Comparison of ENCODE assay signal across 8 mouse cellular contexts in the genomic region with DNA sequence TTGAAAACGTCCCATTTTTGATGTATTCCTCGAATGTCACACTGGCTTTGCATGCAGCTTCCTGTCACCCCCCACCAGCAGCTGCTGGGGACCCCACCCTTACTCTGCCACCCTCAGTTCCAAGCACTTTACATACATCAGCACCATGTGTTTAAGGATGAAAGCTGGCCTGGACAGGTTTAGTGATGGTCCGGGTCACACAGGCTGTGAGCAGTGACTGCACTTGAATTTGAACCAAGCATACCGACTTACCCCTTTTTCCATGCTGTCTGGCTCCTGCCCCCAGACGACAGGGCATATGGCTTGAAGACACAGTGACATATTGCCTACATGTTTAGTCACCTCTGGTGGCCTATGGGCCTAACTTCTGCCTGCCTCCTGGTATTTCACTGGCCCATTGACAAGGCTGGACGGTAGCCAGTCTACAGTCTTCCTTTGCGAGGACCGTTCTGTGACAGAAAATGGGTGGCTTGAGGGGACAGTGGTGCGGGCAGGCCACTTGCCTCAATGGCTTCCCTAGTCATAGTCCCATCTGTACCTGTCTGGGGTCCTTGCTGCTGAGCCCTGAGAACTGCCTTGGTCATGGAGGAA. TPM values are rescaled to one million over a fixed set of nuclear protein-coding genes. Genes with fewer than 3 reads are reported as not detected.
DNase-seq lines count a peak whose midpoint lies in the region; ATAC-seq and TF ChIP-seq lines count a peak whose summit lies in the region.

No protein-coding gene starts in this region.

- DNase-seq in kidney, postnatal 4 days: no peak
- DNase-seq in hindbrain, embryonic 14.5 days (ENCODE audit: low spot score): no peak
- DNase-seq in midbrain, postnatal 0 days (ENCODE audit: low spot score): no peak
- DNase-seq in embryo, embryonic 10 days (ENCODE audit: low spot score): no peak
- no peak for DNase-seq in ovary, adult 18-20 months (ENCODE audit: low spot score)
- DNase-seq in lung, postnatal 14 days: no peak

- H3K27me3 ChIP-seq in kidney, embryonic 15.5 days: no peaks in the 10 kb centered on the region
- no peaks in the 10 kb centered on the region for H3K27me3 ChIP-seq in embryonic facial prominence, embryonic 13.5 days
- no peaks in the 10 kb centered on the region for H3K27me3 ChIP-seq in hindbrain, embryonic 14.5 days (ENCODE audit: control insufficient read depth, insufficient read depth, low read length)
- H3K27me3 ChIP-seq in midbrain, postnatal 0 days (ENCODE audit: insufficient read depth, low read length): no peaks in the 10 kb centered on the region

- H3K4me2 ChIP-seq in kidney, embryonic 15.5 days: peak overlapping the region; percentile 90
- H3K4me2 ChIP-seq in embryonic facial prominence, embryonic 13.5 days: peak overlapping the region; percentile 90
- peak overlapping the region; percentile 88 for H3K4me2 ChIP-seq in hindbrain, embryonic 14.5 days (replicated peaks)
- peak overlapping the region; percentile 87 for H3K4me2 ChIP-seq in midbrain, postnatal 0 days (ENCODE audit: low read depth, low read length, poor library complexity, severe bottlenecking)

- H3K4me3 ChIP-seq in kidney, embryonic 15.5 days (replicated peaks): peak overlapping the region; percentile 56
- H3K4me3 ChIP-seq in embryonic facial prominence, embryonic 13.5 days: no peak overlapping the region
- H3K4me3 ChIP-seq in hindbrain, embryonic 14.5 days (replicated peaks; ENCODE audit: low read length): peak overlapping the region; percentile 55; the same call in 1 of the 2 replicates
- peak overlapping the region; percentile 46; the same call in 1 of the 2 replicates for H3K4me3 ChIP-seq in midbrain, postnatal 0 days (ENCODE audit: low read depth, low read length)

- H3K36me3 ChIP-seq in kidney, embryonic 15.5 days: peaks cover 28% of the 10 kb centered on the region
- peaks cover 26% of the 10 kb centered on the region for H3K36me3 ChIP-seq in embryonic facial prominence, embryonic 13.5 days
- peaks cover 33% of the 10 kb centered on the region for H3K36me3 ChIP-seq in hindbrain, embryonic 14.5 days (replicated peaks; ENCODE audit: control insufficient read depth, insufficient read depth)
- peaks cover 13% of the 10 kb centered on the region for H3K36me3 ChIP-seq in midbrain, postnatal 0 days (ENCODE audit: insufficient read depth, low read length)

- H3K27ac ChIP-seq in kidney, embryonic 15.5 days: peak overlapping the region; percentile 99; the same call in 1 of the 2 replicates
- H3K27ac ChIP-seq in embryonic facial prominence, embryonic 13.5 days: no peak overlapping the region
- no peak overlapping the region for H3K27ac ChIP-seq in hindbrain, embryonic 14.5 days
- peak overlapping the region; percentile 91; the same call in 1 of the 2 replicates for H3K27ac ChIP-seq in midbrain, postnatal 0 days (ENCODE audit: low read depth, low read length)

- peaks cover 44% of the 10 kb centered on the region for H3K4me1 ChIP-seq in kidney, embryonic 15.5 days
- peaks cover 42% of the 10 kb centered on the region for H3K4me1 ChIP-seq in embryonic facial prominence, embryonic 13.5 days
- peaks cover 16% of the 10 kb centered on the region for H3K4me1 ChIP-seq in hindbrain, embryonic 14.5 days (replicated peaks; ENCODE audit: control insufficient read depth, insufficient read depth, low read length)
- 0 out of 2 replicates have a peak, but pooled peaks cover 3% of the 10 kb centered on the region for H3K4me1 ChIP-seq in midbrain, postnatal 0 days (ENCODE audit: insufficient read depth, low read length)

- H3K9ac ChIP-seq in kidney, embryonic 15.5 days: peak overlapping the region; percentile 81; the same call in 1 of the 2 replicates
- H3K9ac ChIP-seq in embryonic facial prominence, embryonic 13.5 days: peak overlapping the region; percentile 85
- H3K9ac ChIP-seq in hindbrain, embryonic 14.5 days: peak overlapping the region; percentile 71; the same call in 1 of the 2 replicates
- H3K9ac ChIP-seq in midbrain, postnatal 0 days (replicated peaks; ENCODE audit: low read length, poor library complexity, severe bottlenecking): peak overlapping the region; percentile 59; the same call in 1 of the 2 replicates

- H3K9me3 ChIP-seq in kidney, embryonic 15.5 days (replicated peaks): no peaks in the 10 kb centered on the region
- H3K9me3 ChIP-seq in embryonic facial prominence, embryonic 13.5 days: no peaks in the 10 kb centered on the region
- H3K9me3 ChIP-seq in hindbrain, embryonic 14.5 days (ENCODE audit: control insufficient read depth, low read length): no peaks in the 10 kb centered on the region
- H3K9me3 ChIP-seq in midbrain, postnatal 0 days (ENCODE audit: low read length): no peaks in the 10 kb centered on the region

- no peak for TF ChIP-seq CTCF in midbrain, postnatal 0 days (IDR thresholded peaks at IDR 0.05)

- 83% methylated on average over 9 of the region's 9 CpGs for WGBS in kidney, embryonic 15.5 days
- 82% methylated on average over 9 of the region's 9 CpGs for WGBS in embryonic facial prominence, embryonic 13.5 days
- 85% methylated on average over 9 of the region's 9 CpGs for WGBS in hindbrain, embryonic 14.5 days
- 87% methylated on average over 9 of the region's 9 CpGs for WGBS in midbrain, postnatal 0 days

- no peak for ATAC-seq in kidney, embryonic 15.5 days (replicated peaks; ENCODE audit: low FRiP score)
- no peak for ATAC-seq in embryonic facial prominence, embryonic 13.5 days (ENCODE audit: insufficient number of reproducible peaks, insufficient read depth, low FRiP score, low TSS enrichment, low read depth)
- ATAC-seq in hindbrain, embryonic 14.5 days (ENCODE audit: low FRiP score): no peak
- ATAC-seq in midbrain, postnatal 0 days (ENCODE audit: low FRiP score): no peak

RNA-seq across cellular contexts. Expression of gene Lrsam1, which starts 6.7 kb away (rescaled TPM):
- 11.2 and 12.2 TPM in 2 replicates for polyA plus RNA-seq in kidney, embryonic 15.5 days (2015; fragmentation: Nextera tagmentation; extraction: Ambion mirVana)
- 13.4 and 13.6 TPM in 2 replicates for polyA plus RNA-seq in embryonic facial prominence, embryonic 13.5 days (2015; fragmentation: Nextera tagmentation; extraction: Ambion mirVana)
- polyA plus RNA-seq in hindbrain, embryonic 14.5 days (2014; fragmentation: Nextera tagmentation; extraction: Ambion mirVana): 20.2 and 22.4 TPM in 2 replicates
- 31.4 and 37.3 TPM in 2 replicates for total RNA-seq in midbrain, postnatal 0 days (2014; rRNA removed)
- polyA plus RNA-seq in midbrain, postnatal 0 days (2015; fragmentation: Nextera tagmentation; extraction: Ambion mirVana): 25.3 and 26.2 TPM in 2 replicates

RNA-seq across cellular contexts. Expression of gene Rpl12, which starts 6.8 kb away (rescaled TPM):
- polyA plus RNA-seq in kidney, embryonic 15.5 days (2015; fragmentation: Nextera tagmentation; extraction: Ambion mirVana): 204 and 210 TPM in 2 replicates
- polyA plus RNA-seq in embryonic facial prominence, embryonic 13.5 days (2015; fragmentation: Nextera tagmentation; extraction: Ambion mirVana): 185 and 205 TPM in 2 replicates
- polyA plus RNA-seq in hindbrain, embryonic 14.5 days (2014; fragmentation: Nextera tagmentation; extraction: Ambion mirVana): 106 and 113 TPM in 2 replicates
- 173 and 196 TPM in 2 replicates for total RNA-seq in midbrain, postnatal 0 days (2014; rRNA removed)
- 102 and 107 TPM in 2 replicates for polyA plus RNA-seq in midbrain, postnatal 0 days (2015; fragmentation: Nextera tagmentation; extraction: Ambion mirVana)

RNA-seq across cellular contexts. Expression of gene Slc2a8, which starts 13.8 kb away (rescaled TPM):
- polyA plus RNA-seq in kidney, embryonic 15.5 days (2015; fragmentation: Nextera tagmentation; extraction: Ambion mirVana): 28.9 and 30.6 TPM in 2 replicates
- polyA plus RNA-seq in embryonic facial prominence, embryonic 13.5 days (2015; fragmentation: Nextera tagmentation; extraction: Ambion mirVana): 24.6 and 25.8 TPM in 2 replicates
- polyA plus RNA-seq in hindbrain, embryonic 14.5 days (2014; fragmentation: Nextera tagmentation; extraction: Ambion mirVana): 16.3 and 17.4 TPM in 2 replicates
- 34.6 and 36.0 TPM in 2 replicates for total RNA-seq in midbrain, postnatal 0 days (2014; rRNA removed)
- 30.7 and 34.8 TPM in 2 replicates for polyA plus RNA-seq in midbrain, postnatal 0 days (2015; fragmentation: Nextera tagmentation; extraction: Ambion mirVana)

Comparison
In these comparisons a context has a peak if more than half of its experiments do, and no peak if none do; other contexts are left out.
1. H3K27ac ChIP-seq: peak in kidney, embryonic 15.5 days (single experiment) and midbrain, postnatal 0 days (single experiment); none in embryonic facial prominence, embryonic 13.5 days (single experiment) and hindbrain, embryonic 14.5 days (single experiment).
2. Peak in every context shown above with its lines, with median percentiles within 50 percentile points of each other: H3K4me2 ChIP-seq and H3K9ac ChIP-seq.